Mouse (Mus musculus) neural tube, embryonic 10.5 days (tissue): ENCODE measurements around the gene Tgfbr3.
"Not testable (repeated sequence)": the region's sequence is repeated elsewhere in the genome, so short reads cannot be mapped to it uniquely, and the experiment has no call there.

Experiments used
- DNase-seq: peaks from one replicate; pipeline ENCODE4 v3.0.0-alpha.2; 2017; ENCODE audit warnings: low spot score; ENCODE audit errors: extremely low spot score

Tgfbr3 gene

DNA sequence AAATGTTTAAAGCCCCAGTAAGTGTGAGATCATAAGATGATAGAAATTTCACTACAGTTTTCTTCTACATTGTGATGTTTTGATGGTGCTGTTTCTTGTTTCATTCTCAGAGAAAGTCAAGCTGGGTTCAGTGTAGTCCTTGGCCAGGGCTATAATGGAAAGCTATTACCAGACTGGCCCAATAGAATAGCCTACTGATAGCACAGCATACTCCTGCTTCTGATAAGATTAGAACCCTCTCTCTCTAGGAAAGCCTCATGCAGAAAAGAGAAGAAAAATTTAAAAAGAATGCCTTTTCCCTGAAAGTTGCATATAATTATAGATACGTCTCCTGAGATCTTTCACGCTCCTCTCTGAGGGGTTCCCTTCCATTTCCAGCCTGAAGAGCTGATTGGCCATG, 46.0 kb downstream of the Tgfbr3 start:
- DNase-seq = no peak

DNA sequence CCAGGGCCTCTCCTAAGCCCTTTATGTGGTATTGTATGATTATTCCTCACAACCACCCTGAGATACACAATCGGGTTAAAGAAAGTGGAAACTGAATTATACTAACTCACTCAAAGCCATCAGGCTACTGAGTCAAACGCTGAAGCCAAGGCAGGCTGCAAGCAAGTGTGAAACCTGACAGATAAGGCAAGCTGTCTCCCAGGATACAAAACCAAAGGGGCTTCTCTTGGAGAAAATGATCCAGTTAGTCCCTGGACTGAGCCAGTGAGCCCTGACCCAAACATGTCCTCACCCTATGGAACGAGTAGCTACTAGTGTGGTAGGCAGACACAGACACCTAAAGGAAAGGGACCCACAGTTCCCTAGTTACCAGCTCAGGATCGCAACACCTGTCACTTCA, 46.4 kb downstream of the Tgfbr3 start:
- DNase-seq = no peak

- no peak for DNase-seq
These were observed 49.2 kb downstream of the Tgfbr3 start for GRCm38 (mm10) chr5:107240276-107240675.

DNA sequence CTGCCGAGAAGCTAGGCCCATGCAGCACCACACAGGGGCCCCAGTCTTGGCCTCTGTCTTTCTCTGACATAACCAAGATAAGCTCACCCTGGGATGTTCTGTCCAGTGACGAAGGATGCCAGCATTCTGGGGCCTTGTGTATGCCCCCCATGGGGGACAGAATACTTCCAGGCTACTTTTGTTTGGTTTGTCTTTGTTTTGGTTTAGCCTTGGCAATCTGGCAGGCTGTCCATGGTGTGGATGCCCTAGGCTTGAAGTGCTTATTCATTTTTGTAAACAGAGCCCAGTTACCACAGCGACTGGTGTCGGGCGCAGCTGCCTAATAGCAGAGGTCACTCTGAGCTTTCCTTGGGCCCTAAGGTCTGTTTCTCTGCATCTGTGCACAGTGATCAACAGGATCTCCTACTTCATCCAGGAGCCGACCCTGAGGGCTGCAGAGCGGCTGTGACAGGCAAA, 51.4 kb downstream of the Tgfbr3 start:
- no peak for DNase-seq

- no peak for DNase-seq
These were observed 52.5 kb downstream of the Tgfbr3 start for GRCm38 (mm10) chr5:107236975-107237374.

DNA sequence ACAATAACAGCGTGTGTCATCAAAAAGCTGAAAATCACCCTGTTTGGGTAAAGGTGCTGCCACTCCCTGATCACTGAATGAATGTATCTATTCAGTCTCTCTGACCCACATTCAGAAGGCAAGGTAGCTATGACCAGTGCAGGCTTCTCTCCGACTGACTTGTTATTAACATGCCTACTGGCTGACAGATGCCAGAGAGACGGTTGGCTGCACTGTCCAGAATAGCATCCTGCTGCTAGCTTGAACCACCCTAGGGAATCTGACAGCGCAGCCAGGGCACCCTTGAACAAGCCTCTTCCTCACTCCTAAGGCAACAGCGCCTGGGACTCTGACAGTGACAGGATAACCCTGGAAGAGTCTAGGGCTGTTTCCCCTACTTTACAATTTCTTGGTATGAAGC, 53.4 kb downstream of the Tgfbr3 start:
- DNase-seq = no peak

- DNase-seq = no peak
These were observed 55.8 kb downstream of the Tgfbr3 start for GRCm38 (mm10) chr5:107233366-107234354.

- no peak for DNase-seq
These were observed 59.2 kb downstream of the Tgfbr3 start for GRCm38 (mm10) chr5:107230189-107230588.

- no peak for DNase-seq
These were observed 60.4 kb downstream of the Tgfbr3 start for GRCm38 (mm10) chr5:107229037-107229436.

DNA sequence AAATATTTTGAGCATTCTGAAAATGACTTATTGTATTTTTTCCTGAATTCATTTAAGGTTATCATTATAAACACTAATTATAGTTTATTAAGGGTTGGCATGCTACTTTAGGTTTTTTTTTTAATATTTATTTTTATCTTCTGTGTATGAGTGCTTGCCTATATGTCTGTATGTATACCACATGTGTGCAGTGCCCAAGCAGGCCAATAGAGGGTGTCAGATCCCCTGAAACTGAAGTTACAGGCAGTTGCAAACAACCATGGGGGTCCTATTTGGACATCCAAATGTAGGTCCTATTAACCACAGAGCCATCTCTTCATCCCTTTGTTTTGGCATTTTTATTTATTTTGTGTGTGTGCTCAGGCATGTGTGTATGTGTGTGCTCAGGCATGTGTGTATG, 61.8 kb downstream of the Tgfbr3 start:
- no peak for DNase-seq

GRCm38 (mm10) chr5:107224820-107225417, 64.5 kb downstream of the Tgfbr3 start:
- no peak for DNase-seq

GRCm38 (mm10) chr5:107224151-107224550, 65.3 kb downstream of the Tgfbr3 start:
- DNase-seq = no peak

DNA sequence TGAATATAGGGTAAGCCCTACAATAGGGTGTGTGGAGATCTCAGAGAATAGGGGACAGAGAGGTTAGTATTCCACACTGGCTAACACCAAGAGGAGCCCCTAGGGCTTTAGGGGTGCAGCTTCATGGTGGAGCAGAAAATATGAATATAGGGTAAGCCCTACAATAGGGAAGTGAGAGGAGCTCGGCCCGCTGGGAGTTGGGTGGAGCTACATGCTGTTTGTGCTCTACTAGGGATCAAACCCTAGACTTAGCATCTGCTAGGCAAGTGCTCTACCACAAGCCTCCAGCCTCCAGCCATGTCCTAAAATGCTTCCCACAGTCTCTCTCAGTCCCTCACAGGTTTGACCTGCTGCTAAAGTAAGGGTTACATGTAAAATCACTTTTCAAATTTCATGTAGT, 65.9 kb downstream of the Tgfbr3 start:
- not testable (repeated sequence) for DNase-seq

DNA sequence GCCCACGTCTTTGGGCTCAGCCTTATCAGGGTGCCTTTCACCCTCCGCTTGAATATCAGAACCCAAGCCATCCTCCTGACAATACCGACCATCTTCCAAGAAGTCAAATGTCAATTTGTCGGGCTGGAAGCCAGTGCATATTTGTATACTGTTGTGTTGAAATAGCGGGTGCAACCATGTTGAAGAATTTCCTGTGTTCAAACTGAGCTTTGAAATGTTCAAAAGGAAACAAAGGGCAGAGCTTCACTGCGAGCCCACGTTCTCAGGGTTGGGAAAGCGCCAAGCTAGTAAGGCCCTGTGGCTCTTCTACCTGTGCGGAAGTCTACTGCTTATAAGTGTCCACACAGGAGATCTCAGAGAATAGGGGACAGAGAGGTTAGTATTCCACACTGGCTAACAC, 66.4 kb downstream of the Tgfbr3 start:
- DNase-seq = no peak

GRCm38 (mm10) chr5:107222670-107223005, 66.8 kb downstream of the Tgfbr3 start:
- no peak for DNase-seq

DNA sequence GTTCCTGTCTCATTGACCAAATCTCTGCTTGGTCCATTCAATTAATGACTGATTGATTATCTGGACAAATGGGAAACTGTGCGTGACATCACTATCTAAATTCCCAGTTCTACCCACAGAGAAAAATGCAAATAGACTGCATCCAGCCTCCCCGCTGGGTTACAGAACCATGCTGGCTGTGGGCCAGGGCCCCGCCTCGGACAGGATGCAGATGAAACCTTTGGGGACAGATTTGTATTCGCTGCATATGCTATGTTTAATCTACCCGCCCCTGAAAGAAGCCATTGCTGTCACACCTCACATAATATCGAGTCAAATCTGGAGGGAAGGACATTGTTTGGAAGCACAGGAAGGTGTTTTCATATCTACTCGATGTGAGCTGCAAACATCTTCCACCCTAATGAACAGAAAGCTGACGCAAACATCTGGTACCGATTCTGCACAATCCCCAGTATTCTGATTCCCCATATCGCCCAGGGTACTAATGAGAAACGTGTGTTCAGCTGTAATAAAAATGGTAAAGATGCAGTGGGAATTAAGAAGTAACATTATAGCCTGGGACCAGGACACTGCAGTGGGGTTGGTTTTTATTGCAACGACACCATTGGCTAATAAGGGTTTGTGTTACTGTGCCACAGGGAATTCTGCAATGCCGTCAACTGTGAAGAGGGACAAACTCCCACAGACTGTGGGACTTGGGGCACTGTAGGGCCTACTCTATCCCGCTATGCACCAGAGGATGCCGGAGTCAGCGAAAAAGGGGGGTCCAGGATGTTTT, 67.3 kb downstream of the Tgfbr3 start:
- no peak for DNase-seq

DNA sequence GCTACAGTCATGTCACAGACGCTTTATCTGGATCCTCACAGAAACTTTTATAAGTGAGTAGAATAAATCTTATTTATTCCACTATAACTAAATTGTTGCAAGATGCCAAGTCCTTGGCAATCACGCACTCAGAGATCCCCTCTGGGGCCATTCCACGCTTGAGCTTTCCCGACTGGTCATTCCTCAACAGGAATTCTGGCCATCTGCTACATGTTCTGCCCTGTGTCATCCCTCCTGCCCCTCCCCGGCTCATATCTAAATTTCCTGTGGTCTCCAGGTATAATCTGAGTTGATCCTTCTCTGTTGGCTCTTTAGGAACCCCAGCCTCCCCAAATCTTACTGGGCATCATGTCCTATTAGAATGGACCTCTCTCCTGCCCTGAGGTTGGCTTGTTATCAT, 68.5 kb downstream of the Tgfbr3 start:
- no peak for DNase-seq

- no peak for DNase-seq
These were observed 69.5 kb downstream of the Tgfbr3 start for GRCm38 (mm10) chr5:107219883-107220282.

DNA sequence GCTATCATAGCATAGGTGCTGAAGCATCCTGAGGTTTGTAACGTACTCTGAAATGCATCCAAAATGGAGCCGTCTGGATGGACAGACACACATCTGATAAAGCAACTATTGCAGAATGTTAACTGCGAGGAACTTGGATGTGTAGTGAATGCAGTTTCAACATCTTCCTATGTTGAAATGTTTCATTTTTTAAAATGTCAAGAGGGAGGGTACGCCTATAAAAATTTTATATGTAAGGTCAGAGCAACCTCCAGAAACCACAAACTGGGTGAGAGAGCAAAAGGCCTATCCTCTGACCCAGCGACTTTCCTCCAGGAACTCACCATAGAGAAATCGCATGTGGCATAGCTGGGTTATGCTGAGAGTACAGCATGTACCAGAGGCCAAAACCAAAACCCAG, 70.1 kb downstream of the Tgfbr3 start:
- DNase-seq = no peak

GRCm38 (mm10) chr5:107218594-107218993, 70.8 kb downstream of the Tgfbr3 start:
- no peak for DNase-seq

GRCm38 (mm10) chr5:107217139-107217538, 72.3 kb downstream of the Tgfbr3 start:
- no peak for DNase-seq
